Mouse (Mus musculus) skeletal muscle tissue, adult 2 months (tissue): ENCODE data around the gene Wwox.

Experiments
- DNase-seq: peaks from one replicate; pipeline ENCODE4 v3.0.0-alpha.2; 2012; ENCODE audit warnings: low read depth, low spot score

Wwox gene

DNA sequence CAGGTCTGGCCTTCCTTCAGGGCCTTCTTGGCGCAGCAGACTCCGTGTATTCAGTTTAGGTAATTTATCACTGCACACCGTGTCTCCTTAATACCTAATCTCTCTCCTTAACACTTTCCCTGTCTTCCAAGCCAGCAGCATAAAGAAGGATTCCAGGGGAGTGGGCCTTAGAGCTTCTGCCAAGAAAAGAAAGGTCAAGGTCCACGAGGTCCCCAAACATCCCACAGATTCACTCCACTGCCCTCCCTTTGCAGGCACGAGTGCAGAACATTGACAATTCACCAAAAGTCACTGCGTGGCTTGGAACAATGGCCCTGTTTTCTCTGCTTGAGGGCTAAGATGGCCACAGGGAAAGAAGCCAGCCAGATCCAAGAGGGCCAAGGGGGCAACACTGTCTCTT, 96.7 kb downstream of the Wwox start:
- DNase-seq = no peak

DNA sequence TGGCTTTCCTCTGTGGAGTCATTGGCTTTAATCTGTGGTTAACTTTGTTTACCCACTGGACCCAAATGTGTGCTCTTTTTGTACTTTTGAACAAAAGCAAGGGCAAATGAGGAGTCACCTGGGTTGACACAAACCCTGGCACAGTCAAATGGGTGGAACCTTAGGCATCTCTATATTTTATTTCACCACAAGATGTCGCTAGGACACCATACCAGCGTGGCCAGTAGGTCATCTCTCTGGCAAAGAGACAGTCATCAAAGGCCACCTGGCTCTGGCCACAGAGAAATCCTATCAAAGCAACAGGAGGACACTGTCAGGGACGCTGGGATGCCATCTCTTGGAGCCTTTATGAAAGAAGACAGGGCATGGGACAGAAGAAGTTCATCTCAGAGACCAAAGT, 101.7 kb downstream of the Wwox start:
- DNase-seq = peak; percentile 62

DNA sequence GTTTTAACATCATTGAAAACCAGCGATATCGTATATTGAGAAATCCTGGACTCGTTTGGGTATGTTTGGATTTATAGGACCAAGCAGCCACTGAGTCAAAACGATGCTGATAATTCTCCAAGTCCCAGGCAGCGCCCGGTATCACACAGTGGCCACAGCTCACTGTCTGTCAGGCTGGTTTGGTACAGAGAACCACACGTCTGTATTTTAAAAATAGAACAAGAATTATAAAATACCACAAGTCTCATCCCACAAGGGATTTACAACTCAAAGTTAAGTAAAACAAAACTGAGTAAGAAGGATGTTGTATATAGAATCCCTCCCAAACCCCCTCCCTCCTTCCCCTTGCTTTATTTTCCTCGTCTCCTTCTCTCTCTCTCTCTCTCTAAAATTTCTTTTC, 108.9 kb downstream of the Wwox start:
- DNase-seq = no peak

DNA sequence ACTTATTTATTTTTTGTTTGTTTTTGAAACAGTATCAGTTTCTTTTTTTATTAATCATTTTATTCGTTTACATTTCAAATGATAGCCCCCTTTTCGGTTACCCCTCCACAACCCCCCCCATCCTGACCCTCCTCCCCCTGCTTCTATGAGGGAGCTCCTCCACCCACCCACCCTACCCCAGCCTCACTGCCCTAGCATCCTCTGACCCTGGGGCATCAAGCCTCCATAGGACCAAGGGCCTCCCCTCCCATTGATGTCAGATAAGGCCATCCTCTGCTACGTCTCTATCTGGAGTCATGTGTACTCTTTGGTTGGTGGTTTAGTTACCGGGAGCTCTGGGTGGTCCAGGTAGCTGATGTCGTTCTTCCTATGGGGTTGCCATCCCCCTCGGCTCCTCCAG, 109.4 kb downstream of the Wwox start:
- no peak for DNase-seq

GRCm38 (mm10) chr8:114550029-114550428, 110.6 kb downstream of the Wwox start:
- no peak for DNase-seq

- peak; percentile 77 for DNase-seq
Observed at GRCm38 (mm10) chr8:114552606-114553005, 113.2 kb downstream of the Wwox start.

GRCm38 (mm10) chr8:114554966-114555365, 115.5 kb downstream of the Wwox start:
- DNase-seq = no peak

- DNase-seq = no peak
Observed at GRCm38 (mm10) chr8:114555491-114556202, 116.2 kb downstream of the Wwox start.

DNA sequence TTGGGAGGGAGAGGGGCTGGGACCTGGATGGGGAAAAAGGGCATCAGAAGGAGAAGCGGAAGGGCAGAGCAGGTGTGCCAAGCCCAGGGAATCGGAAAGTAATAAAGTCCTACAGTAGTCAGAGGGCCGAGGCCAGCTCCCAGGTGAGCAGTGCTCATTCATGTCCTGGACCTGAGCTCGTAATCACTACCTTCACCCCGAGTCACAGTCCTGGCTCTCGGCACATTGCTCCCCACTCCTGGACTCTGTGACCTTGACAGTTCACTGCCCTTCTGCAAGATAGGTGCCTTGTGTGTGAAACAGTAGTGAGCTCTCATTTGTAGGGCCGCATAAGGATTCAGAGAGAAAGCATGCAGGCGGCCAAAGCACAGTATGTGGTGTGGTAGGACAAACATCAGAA, 121.7 kb downstream of the Wwox start:
- DNase-seq = no peak

DNA sequence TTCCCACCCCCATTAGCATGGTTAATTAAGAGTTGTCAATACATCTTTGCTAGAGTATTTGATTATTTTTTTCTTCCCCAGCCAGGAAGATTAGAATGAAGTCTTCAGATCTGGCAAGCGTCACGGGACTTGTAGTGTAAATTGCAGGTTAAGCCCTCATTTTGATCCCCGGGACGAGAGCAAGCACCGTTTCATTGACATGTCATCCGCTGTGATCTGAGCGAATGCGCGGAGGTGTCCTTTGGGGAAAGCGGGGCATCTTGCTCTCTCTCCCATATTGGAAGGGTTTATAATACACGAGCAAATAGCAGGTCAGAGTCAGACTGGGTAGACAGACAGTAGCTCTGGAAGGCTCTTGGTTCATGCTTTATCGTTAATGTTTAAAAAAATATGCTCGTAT, 123.0 kb downstream of the Wwox start:
- no peak for DNase-seq

- DNase-seq = no peak
Observed at GRCm38 (mm10) chr8:114563361-114563760, 123.9 kb downstream of the Wwox start.

DNA sequence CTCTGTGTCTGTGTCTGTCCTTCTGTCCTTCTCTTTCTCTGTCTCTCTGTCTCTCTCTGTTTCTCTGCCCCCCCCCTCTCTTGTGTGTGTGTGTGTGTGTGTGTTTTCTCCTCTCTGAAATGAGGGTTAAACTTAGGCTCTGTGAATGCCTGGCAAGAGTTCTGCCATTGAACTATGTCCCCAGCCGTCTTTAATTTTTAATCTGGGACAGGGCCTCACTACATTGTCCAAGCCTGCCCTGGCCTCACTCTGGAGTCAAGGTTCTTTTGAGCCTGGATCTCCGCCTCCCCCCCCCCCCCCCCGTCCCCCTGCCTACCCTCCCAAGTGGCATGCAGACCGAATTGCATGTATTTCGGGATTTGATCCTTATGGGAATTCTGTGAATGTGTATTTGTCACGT, 124.6 kb downstream of the Wwox start:
- no peak for DNase-seq

DNA sequence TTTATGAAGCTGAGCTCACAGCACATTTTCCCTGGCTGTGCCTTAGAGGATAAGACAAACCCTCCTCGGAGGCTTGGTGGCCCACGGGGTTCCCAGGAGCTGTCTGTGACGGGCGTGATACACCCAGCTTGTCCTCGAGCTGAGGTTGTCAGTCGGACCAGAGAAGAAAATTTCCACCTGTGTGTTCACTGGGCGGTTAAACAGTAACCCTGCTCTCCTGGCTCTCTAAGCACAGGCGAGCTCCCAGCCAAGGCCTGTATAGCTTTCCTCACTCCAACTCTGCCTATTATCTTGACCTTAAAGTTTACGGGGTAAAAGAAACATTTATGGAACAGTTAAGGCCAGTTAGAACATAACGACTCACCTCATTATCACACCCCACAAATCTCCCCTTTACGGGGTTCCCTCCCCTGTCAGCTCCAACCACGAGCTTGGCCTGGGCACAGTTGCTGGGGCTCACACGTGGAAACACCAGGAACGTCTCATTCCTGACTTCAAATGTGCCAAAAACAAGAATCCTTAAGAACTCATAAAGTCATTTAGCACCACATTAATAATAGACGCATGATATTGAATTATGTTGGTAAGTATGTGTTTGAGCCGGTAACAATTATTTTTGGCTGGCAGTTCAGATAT, 129.2 kb downstream of the Wwox start:
- no peak for DNase-seq

- no peak for DNase-seq
Observed at GRCm38 (mm10) chr8:114573014-114573746, 133.7 kb downstream of the Wwox start.

DNA sequence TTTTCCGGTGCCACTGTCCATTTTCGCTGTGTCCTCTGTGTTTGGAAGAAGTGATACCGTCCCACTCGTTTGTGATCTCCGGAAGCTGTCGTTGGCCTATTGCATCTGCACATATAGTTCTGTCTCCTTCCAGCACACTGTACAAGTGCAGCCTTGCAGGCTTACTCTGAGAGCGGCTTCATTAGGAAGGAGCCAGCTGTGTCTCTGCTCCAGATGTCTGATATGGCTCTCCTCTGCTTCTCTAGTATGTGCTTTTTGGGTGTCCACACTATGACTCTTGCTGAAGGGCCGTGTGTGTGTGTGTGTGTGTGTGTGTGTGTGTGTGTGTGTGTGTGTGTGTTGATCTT, 134.3 kb downstream of the Wwox start:
- DNase-seq = no peak

GRCm38 (mm10) chr8:114579292-114579691, 139.8 kb downstream of the Wwox start:
- DNase-seq = peak; percentile 39

DNA sequence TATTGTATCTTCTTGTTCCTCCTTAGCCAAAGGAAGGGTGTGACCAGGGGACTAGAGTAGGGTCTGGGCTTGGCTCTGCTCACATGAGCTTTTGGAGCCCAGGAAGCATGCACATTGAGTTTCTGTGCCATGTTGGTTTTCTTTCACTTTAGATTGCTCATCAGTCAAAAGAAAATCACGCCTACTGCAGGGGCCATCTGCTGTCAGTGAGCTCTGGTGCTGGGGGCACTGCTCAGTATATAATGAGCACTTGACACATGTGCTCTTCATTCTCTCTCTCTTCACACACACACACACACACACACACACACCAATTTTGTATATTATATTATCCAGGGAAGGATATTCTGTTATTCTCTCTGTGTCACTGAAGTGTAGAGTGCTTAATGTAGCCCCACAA, 141.2 kb downstream of the Wwox start:
- no peak for DNase-seq

GRCm38 (mm10) chr8:114590336-114590867, 150.9 kb downstream of the Wwox start:
- DNase-seq = no peak

- DNase-seq = peak; percentile 73
Observed at GRCm38 (mm10) chr8:114591296-114592280, 152.1 kb downstream of the Wwox start.

- DNase-seq = no peak
Observed at GRCm38 (mm10) chr8:114593424-114594157, 154.1 kb downstream of the Wwox start.

DNA sequence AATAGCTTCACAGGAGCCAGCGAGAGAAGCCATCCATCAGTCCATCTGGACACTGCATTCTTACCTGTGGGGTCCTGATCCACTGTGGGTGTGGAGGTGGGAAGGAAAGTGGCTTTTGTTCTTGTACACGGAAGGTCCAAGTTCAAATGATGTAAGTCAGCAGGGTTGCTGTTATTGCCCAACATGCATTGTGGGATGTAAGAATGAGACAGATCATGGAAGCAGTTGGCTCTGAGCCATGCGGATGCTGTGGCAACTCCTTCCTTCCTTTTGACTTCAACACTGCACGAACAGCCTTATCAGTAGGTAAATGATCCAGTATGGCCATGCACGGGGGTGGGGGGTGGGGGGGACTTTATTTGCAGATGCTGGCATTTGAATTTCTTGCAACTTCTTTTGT, 155.4 kb downstream of the Wwox start:
- DNase-seq = peak; percentile 7
